Mouse (Mus musculus): Measurements from ENCODE around the gene Mrpl53.

The Mrpl53 gene

GRCm38 (mm10) chr6:83092416-83093127 lies 16.3 kb upstream of the Mrpl53 start:
- DNase-seq (ENCODE audit: low spot score in 2 of 2): no peak

- DNase-seq (ENCODE audit: low spot score in 2 of 2): no peak
Measured at GRCm38 (mm10) chr6:83095968-83096367, 12.9 kb upstream of the Mrpl53 start.

- no peak for DNase-seq (ENCODE audit: low spot score in 2 of 2)
Measured at GRCm38 (mm10) chr6:83098411-83098810, 10.4 kb upstream of the Mrpl53 start.

GRCm38 (mm10) chr6:83101316-83101687 lies 7.5 kb upstream of the Mrpl53 start, which contains the start of the genes Ccdc142 and Gm42688:
Gene Ccdc142, plus strand, starts transcription at chr6:83101601.
Gene Gm42688, plus strand, starts transcription at chr6:83101617.
- DNase-seq (ENCODE audit: low spot score in 2 of 2): peak; percentile 78 to 80

GRCm38 (mm10) chr6:83101688-83102556 lies 6.9 kb upstream of the Mrpl53 start:
- peak in 1 of 2 experiments; percentile 25 for DNase-seq (ENCODE audit: low spot score in 2 of 2)

GRCm38 (mm10) chr6:83103130-83103650 lies 5.7 kb upstream of the Mrpl53 start:
- no peak for DNase-seq (ENCODE audit: low spot score in 2 of 2)

GRCm38 (mm10) chr6:83104158-83104557 lies 4.7 kb upstream of the Mrpl53 start:
- no peak for DNase-seq (ENCODE audit: low spot score in 2 of 2)

GRCm38 (mm10) chr6:83107566-83108400 lies 1.1 kb upstream of the Mrpl53 start:
- peak in 1 of 2 experiments; percentile 62 for DNase-seq (ENCODE audit: low spot score in 2 of 2)

- DNase-seq (ENCODE audit: low spot score in 2 of 2): no peak
Measured at GRCm38 (mm10) chr6:83111510-83112136, 2.8 kb downstream of the Mrpl53 start.

- peak; percentile 85 to 88 for DNase-seq (ENCODE audit: low spot score in 2 of 2)
Measured at GRCm38 (mm10) chr6:83115011-83115671, 6.3 kb downstream of the Mrpl53 start, which contains the start of gene Mogs. Gene Mogs, plus strand, starts transcription at chr6:83115496.

- DNase-seq (ENCODE audit: low spot score in 2 of 2): no peak
Measured at GRCm38 (mm10) chr6:83115682-83116372, 7.0 kb downstream of the Mrpl53 start.

- DNase-seq (ENCODE audit: low spot score in 2 of 2): no peak
Measured at GRCm38 (mm10) chr6:83116373-83117164, 7.7 kb downstream of the Mrpl53 start.

- DNase-seq (ENCODE audit: low spot score in 2 of 2): no peak
Measured at GRCm38 (mm10) chr6:83117165-83117438, 8.3 kb downstream of the Mrpl53 start.

- no peak for DNase-seq (ENCODE audit: low spot score in 2 of 2)
Measured at GRCm38 (mm10) chr6:83117616-83118015, 8.8 kb downstream of the Mrpl53 start.

- DNase-seq (ENCODE audit: low spot score in 2 of 2): no peak
Measured at GRCm38 (mm10) chr6:83118369-83118768, 9.5 kb downstream of the Mrpl53 start.

GRCm38 (mm10) chr6:83118825-83119733 lies 10.2 kb downstream of the Mrpl53 start:
- no peak for DNase-seq (ENCODE audit: low spot score in 2 of 2)

GRCm38 (mm10) chr6:83119734-83120051 lies 10.9 kb downstream of the Mrpl53 start:
- no peak for DNase-seq (ENCODE audit: low spot score in 2 of 2)
